Mouse (Mus musculus) MEL (cell line): Measurements from ENCODE around the gene Prox2. TPM values are rescaled to one million over a fixed set of nuclear protein-coding genes. Genes with fewer than 3 reads are reported as not detected.

Source experiments
- DNase-seq: peaks from one replicate; pipeline ENCODE4 v3.0.0; 2011; ENCODE audit warnings: low read depth, low spot score
- H3K27ac ChIP-seq: 2 replicates; pipeline ENCODE4 v1.5.1; 2012; ENCODE audit warnings: low read depth, mild to moderate bottlenecking, control low read depth, low read length, moderate library complexity; ENCODE audit not compliant: control insufficient read depth
- H3K27me3 ChIP-seq, 2 experiments: fragments of 150-350 bp in 1 of 2; sonication (generic) in 1 of 2; 2 replicates each; pipeline ENCODE4 v1.6.1; 2012; ENCODE audit warnings: low read length in 2 of 2, mild to moderate bottlenecking in 2 of 2, improper control_type of control experiment in 1 of 2, moderate library complexity in 1 of 2; ENCODE audit not compliant: insufficient read depth in 2 of 2, control insufficient read depth in 1 of 2
- H3K36me3 ChIP-seq, 2 experiments: 2 replicates each; pipeline ENCODE4 v1.6.1; 2012 to 2014; ENCODE audit warnings: low read length in 2 of 2, improper control_type of control experiment in 1 of 2, inconsistent platforms in 1 of 2, mild to moderate bottlenecking in 1 of 2; ENCODE audit not compliant: insufficient read depth in 2 of 2, control insufficient read depth in 1 of 2
- H3K4me1 ChIP-seq, 2 experiments: fragments of 150-350 bp in 1 of 2; sonication (generic) in 1 of 2; 2 replicates each; pipeline ENCODE4 v1.6.1; 2012; ENCODE audit warnings: low read length in 2 of 2, improper control_type of control experiment in 1 of 2, mild to moderate bottlenecking in 1 of 2; ENCODE audit not compliant: insufficient read depth in 2 of 2, control insufficient read depth in 1 of 2
- H3K4me3 ChIP-seq, 2 experiments: fragments of 150-350 bp in 1 of 2; sonication (generic) in 1 of 2; 2 replicates each; pipeline ENCODE4 v1.5.1; 2012; ENCODE audit warnings: low read depth in 2 of 2, low read length in 2 of 2, mild to moderate bottlenecking in 2 of 2, moderate library complexity in 2 of 2, control low read depth in 1 of 2, improper control_type of control experiment in 1 of 2; ENCODE audit not compliant: control insufficient read depth in 1 of 2, insufficient read depth in 1 of 2
- H3K79me2 ChIP-seq: 2 replicates; pipeline ENCODE4 v1.6.1; 2012; ENCODE audit warnings: mild to moderate bottlenecking, low read length, moderate library complexity; ENCODE audit not compliant: control insufficient read depth, poor library complexity, insufficient read depth
- H3K9ac ChIP-seq: 2 replicates; pipeline ENCODE4 v1.6.1; 2012; ENCODE audit warnings: low read depth, mild to moderate bottlenecking, control low read depth, low read length, moderate library complexity; ENCODE audit not compliant: control insufficient read depth, poor library complexity, severe bottlenecking
- H3K9me3 ChIP-seq: fragments of 150-350 bp; sonication (generic); replicated peaks from 2 replicates; pipeline ENCODE4 v1.6.1; 2012; ENCODE audit warnings: mild to moderate bottlenecking, low read length, improper control_type of control experiment, moderate library complexity; ENCODE audit not compliant: insufficient read depth
- BHLHE40 ChIP-seq: IDR thresholded peaks from 2 replicates; pipeline ENCODE4 v1.6.1; 2012; ENCODE audit warnings: low read depth, mild to moderate bottlenecking, inconsistent platforms, low read length, improper control_type of control experiment, borderline replicate concordance
- CHD1 ChIP-seq: IDR thresholded peaks from 2 replicates; pipeline ENCODE4 v1.6.1; 2012; ENCODE audit warnings: low read depth, mild to moderate bottlenecking, inconsistent platforms, low read length, improper control_type of control experiment
- CHD2 ChIP-seq: IDR thresholded peaks from 2 replicates; pipeline ENCODE4 v1.6.1; 2011; ENCODE audit warnings: low read length, improper control_type of control experiment
- GATA1 ChIP-seq: IDR thresholded peaks from 2 replicates; pipeline ENCODE4 v1.6.1; 2011; ENCODE audit warnings: low read depth, low read length, improper control_type of control experiment
- HCFC1 ChIP-seq: IDR thresholded peaks from 2 replicates; pipeline ENCODE4 v1.6.1; 2012; ENCODE audit warnings: low read depth, mild to moderate bottlenecking, inconsistent platforms, low read length, improper control_type of control experiment, moderate library complexity
- JUND ChIP-seq: IDR thresholded peaks from 2 replicates; pipeline ENCODE4 v1.6.1; 2011; ENCODE audit warnings: low read depth, mild to moderate bottlenecking, improper control_type of control experiment, low read length
- MAFK ChIP-seq: IDR thresholded peaks from 2 replicates; pipeline ENCODE4 v1.6.1; 2011; ENCODE audit warnings: low read depth, mild to moderate bottlenecking, low read length, improper control_type of control experiment, borderline replicate concordance
- MAX ChIP-seq: IDR thresholded peaks from 2 replicates; pipeline ENCODE4 v1.6.1; 2011; ENCODE audit warnings: low read length, improper control_type of control experiment
- MAZ ChIP-seq: IDR thresholded peaks from 2 replicates; pipeline ENCODE4 v1.6.1; 2012; ENCODE audit warnings: low read depth, mild to moderate bottlenecking, inconsistent platforms, low read length, improper control_type of control experiment
- MEF2A ChIP-seq: IDR thresholded peaks from 2 replicates; pipeline ENCODE4 v1.6.1; 2014; ENCODE audit warnings: low read depth, mild to moderate bottlenecking, inconsistent platforms, low read length, improper control_type of control experiment; ENCODE audit not compliant: poor library complexity, insufficient replicate concordance, severe bottlenecking; ENCODE audit errors: extremely low read depth
- MXI1 ChIP-seq: IDR thresholded peaks from 2 replicates; pipeline ENCODE4 v1.6.1; 2011; ENCODE audit warnings: mild to moderate bottlenecking, low read depth, low read length, improper control_type of control experiment
- NRF1 ChIP-seq: IDR thresholded peaks from 2 replicates; pipeline ENCODE4 v1.6.1; 2014; ENCODE audit warnings: low read depth, mild to moderate bottlenecking, inconsistent platforms, low read length, improper control_type of control experiment, moderate library complexity; ENCODE audit not compliant: poor library complexity, insufficient read depth, severe bottlenecking
- POLR2A ChIP-seq, 2 experiments: IDR thresholded peaks; 2 replicates each; pipeline ENCODE4 v1.6.1; 2011 to 2012; ENCODE audit warnings: low read length in 2 of 2, mild to moderate bottlenecking in 2 of 2, control low read depth in 1 of 2, improper control_type of control experiment in 1 of 2, low read depth in 1 of 2, moderate library complexity in 1 of 2; ENCODE audit not compliant: control insufficient read depth in 1 of 2, insufficient read depth in 1 of 2, poor library complexity in 1 of 2
- RAD21 ChIP-seq: IDR thresholded peaks from 2 replicates; pipeline ENCODE4 v1.6.1; 2011; ENCODE audit warnings: mild to moderate bottlenecking, low read depth, low read length, improper control_type of control experiment
- SMC3 ChIP-seq: IDR thresholded peaks from 2 replicates; pipeline ENCODE4 v1.6.1; 2011; ENCODE audit warnings: low read depth, low read length, improper control_type of control experiment
- TCF12 ChIP-seq: IDR thresholded peaks from 2 replicates; pipeline ENCODE4 v1.6.1; 2014; ENCODE audit warnings: low read depth, mild to moderate bottlenecking, inconsistent platforms, low read length, improper control_type of control experiment, moderate library complexity
- USF1 ChIP-seq: IDR thresholded peaks from 2 replicates; pipeline ENCODE4 v1.6.1; 2014; ENCODE audit warnings: low read depth, mild to moderate bottlenecking, inconsistent platforms, low read length, improper control_type of control experiment, moderate library complexity
- USF2 ChIP-seq, 2 experiments: IDR thresholded peaks; 2 replicates each; pipeline ENCODE4 v1.6.1; 2011 to 2012; ENCODE audit warnings: improper control_type of control experiment in 2 of 2, low read length in 2 of 2, borderline replicate concordance in 1 of 2, inconsistent platforms in 1 of 2, low read depth in 1 of 2, mild to moderate bottlenecking in 1 of 2; ENCODE audit not compliant: insufficient read depth in 1 of 2
- ZC3H11A ChIP-seq: IDR thresholded peaks from 2 replicates; pipeline ENCODE4 v1.6.1; 2012; ENCODE audit warnings: low read depth, mild to moderate bottlenecking, inconsistent platforms, low read length, improper control_type of control experiment
- ZNF384 ChIP-seq: IDR thresholded peaks from 2 replicates; pipeline ENCODE4 v1.6.1; 2012; ENCODE audit warnings: low read depth, mild to moderate bottlenecking, inconsistent platforms, low read length, improper control_type of control experiment
- polyA plus RNA-seq, 2 experiments: library from polyadenylated mRNA; stranded (reverse) in 1 of 2; unstranded in 1 of 2; fragments of >175 nt in 1 of 2; fragments of >200 nt in 1 of 2; gene quantifications; 2 replicates each; pipeline versions ENCODE4 v1.2.1 to v1.2.4; 2012; ENCODE audit warnings: low replicate concordance in 2 of 2, low read depth in 1 of 2; ENCODE audit not compliant: insufficient read length in 2 of 2, insufficient read depth in 1 of 2, missing spikeins in 1 of 2
- total RNA-seq: library from RNA; depleted of rRNA; stranded (reverse); fragments of 300-350 nt; gene quantifications from 2 replicates; pipeline ENCODE4 v1.2.3, GENCODE M21; 2012

Prox2 gene
- total and polyA plus RNA-seq, 3 experiments: 3.1 to 3.6 TPM; not detected in 1

GRCm38 (mm10) chr12:85104789-85105188, 5.8 kb downstream of the Prox2 start:
- no peaks in the 10 kb centered on the region for H3K79me2 ChIP-seq
- H3K27me3 ChIP-seq: no peaks in the 10 kb centered on the region
- DNase-seq: no peak
- H3K4me1 ChIP-seq: peaks cover 2 to 6% of the 10 kb centered on the region in 2 experiments
- H3K4me3 ChIP-seq: no peak overlapping the region
- no peak for TF ChIP-seq RAD21
- no peak for TF ChIP-seq ZNF384
- no peak for TF ChIP-seq GATA1
- no peak for TF ChIP-seq MAZ
- TF ChIP-seq CHD2: no peak
- TF ChIP-seq MAFK: no peak
- TF ChIP-seq NRF1: no peak
- H3K27ac ChIP-seq: no peak overlapping the region
- H3K9me3 ChIP-seq: no peaks in the 10 kb centered on the region
- H3K9ac ChIP-seq: no peak overlapping the region
- H3K36me3 ChIP-seq: peaks cover 0 to 5% of the 10 kb centered on the region in 2 experiments; a peak in 1 of 4 replicates

GRCm38 (mm10) chr12:85103096-85103495, 7.5 kb downstream of the Prox2 start:
- no peaks in the 10 kb centered on the region for H3K27me3 ChIP-seq
- no peaks in the 10 kb centered on the region for H3K79me2 ChIP-seq
- no peak overlapping the region for H3K27ac ChIP-seq
- H3K4me3 ChIP-seq: no peak overlapping the region
- H3K9me3 ChIP-seq: no peaks in the 10 kb centered on the region
- DNase-seq: no peak
- no peaks in the 10 kb centered on the region for H3K36me3 ChIP-seq
- TF ChIP-seq USF1 (no peak), HCFC1 (no peak), CHD1 (no peak), TCF12 (no peak), POLR2A (IDR thresholded peaks at IDR 0.05; ENCODE audit: control insufficient read depth in 1 of 2, insufficient read depth in 1 of 2, low read depth in 1 of 2, low read length in 2 of 2, poor library complexity in 1 of 2) (no peak), MAX (no peak), USF2 (IDR thresholded peaks at IDR 0.05; ENCODE audit: borderline replicate concordance in 1 of 2, insufficient read depth in 1 of 2, low read depth in 1 of 2, low read length in 2 of 2) (no peak), MXI1 (no peak), MEF2A (no peak), ZC3H11A (no peak), SMC3 (no peak), JUND (no peak), BHLHE40 (no peak), GATA1 (no peak)
- no peak overlapping the region for H3K9ac ChIP-seq
- H3K4me1 ChIP-seq: no peaks in the 10 kb centered on the region
